Mouse (Mus musculus) large intestine, adult 2 months (tissue): ENCODE measurements at regions not wholly inside any gene's neighbourhood (a gene's known extent, or its start where the extent isn't known, plus 50 kb on each side); places are given as distances from the start of the nearest gene placed in this dataset.
"Not testable (repeated sequence)": the region's sequence is repeated elsewhere in the genome, so short reads cannot be mapped to it uniquely, and the experiment has no call there.

Experiments used
- DNase-seq: peaks from one replicate; pipeline ENCODE4 v3.0.0-alpha.2; 2012; ENCODE audit warnings: low read depth, low spot score
- WGBS: fragments of 180-500 bp; shearing (Covaris S2); methylation state at CpG from one replicate; pipeline ENCODE4 v1.1.7; 2018; 5-methylcytosine and 5-hydroxymethylcytosine counted together

GRCm38 (mm10) chr7:87096500-87096899 lies 100.6 kb downstream of the Vmn2r79 start:
- no peak for DNase-seq
- 84% methylated on average over 5 of the region's 5 CpGs for WGBS

DNA sequence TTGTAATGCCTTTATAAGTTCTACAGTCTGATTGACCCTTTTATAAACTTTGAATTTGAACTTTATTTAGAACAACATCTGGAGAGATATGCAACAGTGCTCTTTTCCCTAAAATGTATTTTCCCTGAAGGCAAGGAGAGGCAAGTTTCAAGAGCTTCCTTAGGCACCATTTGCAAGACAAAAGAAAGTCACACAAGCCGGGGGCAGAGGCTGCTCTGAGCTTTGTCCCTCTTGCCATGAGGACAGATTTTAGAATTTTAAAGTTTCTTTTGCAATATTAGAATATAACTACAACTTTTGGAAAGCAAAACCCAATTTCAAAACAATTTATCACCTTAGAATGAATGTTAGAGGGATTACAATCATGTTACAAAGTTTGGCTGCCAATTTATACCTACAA lies 103.7 kb downstream of the Vmn2r79 start:
- not testable (repeated sequence) for DNase-seq
- 51% methylated on average over 1 of the region's 1 CpGs for WGBS

DNA sequence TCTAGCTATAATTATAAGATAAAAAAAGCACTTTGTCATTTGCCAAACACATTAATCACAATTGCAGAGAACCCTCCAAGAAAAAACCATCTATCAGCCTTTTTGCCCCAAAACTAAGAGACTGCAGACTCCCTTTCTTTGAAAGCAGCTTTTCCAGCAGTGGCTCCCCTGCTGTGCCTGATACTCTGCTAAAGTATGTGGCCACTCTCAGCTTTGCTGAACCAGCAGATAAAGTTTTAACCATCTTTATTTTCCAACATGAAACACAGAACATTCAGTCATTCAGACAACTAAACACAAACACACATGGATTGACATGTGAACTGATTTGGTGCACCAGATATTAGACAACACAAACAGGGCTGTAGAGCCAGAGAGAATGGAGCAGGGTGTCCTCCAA lies 104.5 kb downstream of the Vmn2r79 start:
- not testable (repeated sequence) for DNase-seq

- WGBS: 74% methylated on average over 5 of the region's 5 CpGs
- not testable (repeated sequence) for DNase-seq
Observed at GRCm38 (mm10) chr7:87101281-87101680, 105.4 kb downstream of the Vmn2r79 start.

DNA sequence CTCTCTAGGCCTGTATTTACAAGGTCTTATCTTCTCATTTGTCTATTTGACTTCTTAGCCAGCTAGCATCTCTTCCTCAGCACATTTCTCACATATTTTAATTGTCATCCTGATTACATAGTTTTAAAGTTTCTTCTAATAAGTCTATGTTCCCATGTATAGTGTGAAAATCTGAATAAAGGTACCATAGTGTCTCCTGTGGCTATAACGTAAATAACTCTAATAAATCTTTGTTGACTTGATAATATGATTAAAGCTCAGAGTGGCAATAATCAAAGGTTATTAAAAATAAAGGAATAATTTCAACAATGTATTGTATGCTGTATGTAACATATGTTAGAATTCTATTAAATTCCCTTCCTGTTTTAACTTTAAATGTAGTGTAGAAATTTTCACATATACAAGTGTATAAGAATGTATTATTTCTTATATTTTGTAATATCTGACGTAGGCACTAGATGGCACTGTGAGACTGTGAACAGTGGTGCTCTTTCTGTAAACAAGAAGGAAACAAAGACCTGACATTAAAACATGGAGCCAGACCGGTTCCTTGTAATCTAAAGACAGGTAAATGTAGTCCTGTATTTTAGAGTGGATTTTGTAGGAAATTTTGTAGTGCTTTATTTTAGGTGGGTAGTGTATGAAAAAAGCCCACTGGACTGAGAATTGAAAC lies 114.5 kb downstream of the Vmn2r79 start:
- DNase-seq: peak; percentile 0
- WGBS: 28% methylated on average over 3 of the region's 3 CpGs

- WGBS: 67% methylated on average over 4 of the region's 4 CpGs
- no peak for DNase-seq
Observed at GRCm38 (mm10) chr7:87110985-87111372, 115.1 kb downstream of the Vmn2r79 start.

DNA sequence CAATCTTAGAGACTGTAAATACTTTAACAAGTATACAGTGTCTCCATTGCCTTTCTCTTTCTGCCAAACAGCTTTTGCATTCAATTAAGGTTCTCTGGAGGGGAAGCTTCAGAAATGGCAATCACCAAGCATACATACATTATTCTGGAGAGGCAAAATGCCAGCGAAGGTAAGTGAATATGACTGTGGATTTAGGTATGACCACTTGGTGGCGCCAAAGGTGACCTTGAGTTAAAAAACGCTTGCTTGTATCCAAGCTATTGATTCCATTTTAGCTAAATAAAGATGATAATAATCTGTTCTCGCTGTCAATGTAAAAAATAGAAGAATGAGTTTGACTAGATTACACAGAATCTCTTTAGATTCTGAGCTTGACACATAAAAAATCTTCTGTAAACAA lies 117.7 kb downstream of the Vmn2r79 start:
- no peak for DNase-seq
- WGBS: 10% methylated on average over 4 of the region's 4 CpGs

DNA sequence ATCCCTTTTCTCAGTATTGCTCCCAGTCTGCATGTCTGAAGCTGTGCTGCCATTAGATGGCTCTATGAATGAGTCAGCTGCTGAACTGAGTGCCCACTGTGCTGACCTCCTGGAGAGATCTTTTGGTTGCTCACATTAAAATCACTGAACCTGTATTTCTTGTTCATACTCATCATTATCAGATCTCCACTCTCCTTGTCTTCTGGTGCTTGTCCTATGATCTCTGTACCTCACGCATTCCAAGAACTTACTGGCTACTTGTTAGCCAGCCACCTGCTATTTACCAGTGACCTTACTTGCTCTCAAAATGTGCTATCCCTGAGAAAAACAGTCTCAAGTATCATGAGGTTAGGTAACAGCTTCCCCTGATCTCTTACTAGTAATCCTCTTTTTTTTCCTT lies 123.4 kb upstream of the Nox4 start:
- 89% methylated on average over 1 of the region's 1 CpGs for WGBS
- DNase-seq: no peak

DNA sequence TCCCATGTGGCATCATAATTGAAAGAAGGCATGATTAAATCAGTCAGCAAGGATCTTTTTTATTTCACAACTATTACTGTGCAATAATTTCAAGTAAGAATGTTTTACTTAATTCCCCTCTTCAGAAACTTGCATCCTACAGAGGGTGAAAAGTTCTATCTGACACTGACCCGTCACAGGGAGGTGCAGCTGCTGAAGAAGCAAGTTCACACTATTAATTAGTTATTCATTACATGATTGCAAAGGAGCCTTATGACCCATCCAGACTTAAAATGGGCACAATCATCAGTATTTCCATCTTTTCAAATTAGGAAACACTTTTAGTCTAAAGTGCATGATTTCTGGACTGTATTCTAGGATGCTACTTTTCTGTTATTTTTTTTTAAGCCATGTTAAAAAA lies 100.0 kb upstream of the Nox4 start:
- DNase-seq: no peak
- WGBS: 60% methylated on average over 1 of the region's 1 CpGs

GRCm38 (mm10) chr7:87147703-87148102 lies 98.2 kb upstream of the Nox4 start:
- no peak for DNase-seq
- WGBS: 67% methylated on average over 3 of the region's 3 CpGs

DNA sequence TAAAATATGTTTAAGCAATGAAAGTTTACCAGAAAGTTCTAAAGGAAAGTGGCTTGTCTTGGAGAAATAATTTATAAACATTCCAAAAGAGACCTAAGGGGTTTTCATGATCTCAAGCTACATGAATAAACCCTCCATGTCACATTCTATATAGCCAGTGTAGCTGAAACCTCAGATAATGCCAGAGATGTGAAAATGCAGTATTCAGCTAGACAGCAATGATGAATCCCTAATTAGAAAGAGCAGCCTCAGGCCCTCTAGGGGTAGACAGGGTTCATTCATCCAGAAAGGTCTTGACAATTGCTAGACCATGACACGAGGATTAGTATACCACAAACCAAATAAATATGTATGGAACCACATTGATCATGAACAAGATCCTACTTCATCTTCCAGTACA lies 97.2 kb upstream of the Nox4 start:
- no peak for DNase-seq

DNA sequence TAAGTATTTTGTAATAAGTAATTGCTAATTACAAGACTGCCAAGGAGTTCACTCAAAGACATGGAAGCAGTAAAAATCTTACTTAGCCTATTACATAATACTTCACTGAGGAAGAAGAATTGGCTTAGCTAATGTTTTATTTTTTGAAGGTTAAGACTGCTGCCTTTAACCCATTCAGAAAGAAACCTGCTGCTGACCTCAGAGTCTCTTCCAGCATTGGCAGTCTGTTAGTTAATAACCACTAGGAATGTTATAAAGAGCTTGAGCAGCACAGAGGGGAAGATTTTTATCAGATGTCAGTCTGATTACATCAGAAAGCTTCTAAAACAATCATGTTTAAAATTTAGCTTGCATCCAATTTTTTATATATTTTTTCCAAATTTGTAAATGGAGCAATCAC lies 94.9 kb upstream of the Nox4 start:
- no peak for DNase-seq

More for the DNA sequence above, 97.2 kb upstream of the Nox4 start:
- 56% methylated on average over 1 of the region's 1 CpGs for WGBS

GRCm38 (mm10) chr7:87186443-87187153 lies 59.3 kb upstream of the Nox4 start:
- 69% methylated on average over 2 of the region's 2 CpGs for WGBS
- no peak for DNase-seq

DNA sequence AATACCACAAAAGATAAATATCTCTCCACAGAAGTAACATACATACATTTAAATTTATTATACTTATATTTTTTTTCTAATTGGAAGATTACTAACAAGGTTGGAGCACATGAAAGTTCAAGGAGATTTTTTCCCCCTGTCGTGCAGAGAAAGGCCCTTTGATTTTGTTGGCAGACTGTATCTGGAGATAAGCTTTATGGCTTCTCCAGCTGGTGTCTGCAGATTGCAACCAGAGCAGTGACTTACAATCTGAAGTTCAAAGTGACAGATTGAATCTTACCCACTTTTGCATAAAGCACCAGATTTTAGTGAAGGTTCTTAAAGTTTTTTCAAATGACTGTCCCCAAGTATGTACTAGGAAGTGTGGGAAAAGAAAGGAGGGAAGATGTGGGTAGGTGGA lies 50.2 kb upstream of the Nox4 start:
- DNase-seq: no peak
- WGBS: 18% methylated on average over 1 of the region's 1 CpGs
